Mouse (Mus musculus) 3T3-L1 (cell line): ENCODE data around the gene Hist1h2bj.

ENCODE experiments used
- DNase-seq: peaks from one replicate; pipeline ENCODE4 v3.0.0-alpha.2; 2015; ENCODE audit warnings: low read depth, low spot score

Hist1h2bj gene

DNA sequence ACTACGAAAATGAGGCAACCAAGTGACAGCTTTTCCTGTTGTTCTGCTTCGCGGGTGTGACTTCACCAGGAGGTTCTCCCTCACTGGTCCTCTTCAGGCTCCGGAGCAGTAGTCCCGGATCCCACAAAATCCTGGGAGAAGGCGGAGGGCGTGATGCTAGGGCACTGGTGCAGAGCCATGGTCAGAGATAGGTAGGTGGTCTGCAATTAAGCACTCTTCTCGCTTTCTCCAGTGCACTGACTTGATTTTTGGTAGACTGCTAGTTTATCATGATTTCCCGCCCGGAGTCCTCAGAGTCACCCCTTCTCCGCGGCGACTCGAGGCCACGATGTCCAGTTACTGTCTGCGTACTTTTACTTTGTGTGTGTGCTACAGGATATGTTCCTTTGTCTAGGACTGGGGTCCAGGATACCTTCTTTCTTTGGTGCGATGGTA is 28.6 kb upstream of the Hist1h2bj start:
- no peak for DNase-seq

DNA sequence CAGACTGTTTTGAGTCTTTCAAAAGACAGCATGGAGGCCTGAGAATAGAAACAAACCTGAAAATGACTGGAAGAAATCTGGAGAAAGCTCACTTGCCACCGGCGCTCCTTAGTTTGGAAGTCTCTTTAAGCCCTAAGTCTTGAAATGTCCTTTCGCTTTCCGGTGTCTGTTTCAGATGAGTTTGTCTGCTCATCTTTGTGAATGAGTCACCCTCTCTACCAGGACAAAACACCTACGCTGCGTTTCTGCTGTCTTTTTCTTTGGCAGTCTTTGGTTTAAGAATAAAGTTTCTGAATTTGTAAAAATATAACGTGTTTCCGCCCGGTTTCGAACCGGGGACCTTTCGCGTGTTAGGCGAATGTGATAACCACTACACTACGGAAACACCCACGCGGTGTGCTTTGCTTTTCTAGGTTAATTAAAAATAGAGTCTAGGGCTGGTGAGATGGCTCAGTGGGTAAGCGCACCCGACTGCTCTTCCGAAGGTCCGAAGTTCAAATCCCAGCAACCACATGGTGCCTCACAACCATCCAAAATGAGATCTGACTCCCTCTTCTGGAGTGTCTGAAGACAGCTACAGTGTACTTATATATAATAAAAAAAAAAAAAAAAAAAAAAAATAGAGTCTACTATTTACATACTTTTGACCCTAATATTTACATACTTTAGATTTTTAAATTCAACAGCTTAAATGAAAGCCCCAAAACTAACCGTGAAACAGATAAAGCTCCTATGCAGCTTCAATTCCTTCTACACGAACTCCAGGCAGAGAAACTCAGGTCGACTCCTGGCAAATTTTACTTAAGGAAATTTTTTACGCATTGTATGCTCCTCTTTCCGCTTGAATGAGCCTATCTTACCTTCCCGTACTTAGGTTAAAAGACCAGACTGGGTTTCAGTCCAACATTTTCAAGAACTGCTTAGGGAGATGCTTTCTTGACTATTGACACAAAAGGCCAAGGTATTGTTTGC is 27.2 kb upstream of the Hist1h2bj start:
- peak; percentile 95 for DNase-seq

- DNase-seq, result peak; percentile 61
Observed at GRCm38 (mm10) chr13:22019934-22020835, 22.8 kb upstream of the Hist1h2bj start.

DNA sequence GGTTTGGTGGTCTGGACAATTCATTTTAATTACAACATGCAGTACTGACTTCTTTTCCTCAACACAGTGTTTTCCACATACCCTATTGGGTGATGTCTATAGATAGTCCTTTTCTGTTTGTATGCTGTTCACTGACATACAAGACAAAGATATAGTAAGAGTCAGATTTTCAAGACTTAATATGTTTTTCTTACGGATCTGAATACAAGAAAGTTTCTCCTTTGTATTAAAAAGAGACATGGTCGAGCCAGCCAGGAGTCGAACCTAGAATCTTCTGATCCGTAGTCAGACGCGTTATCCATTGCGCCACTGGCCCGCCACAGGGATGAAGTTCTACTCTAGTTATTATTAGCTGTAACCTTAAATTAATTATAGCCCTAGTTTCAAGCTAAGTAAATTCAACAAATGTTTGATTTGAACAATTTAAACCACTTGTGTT is 22.1 kb upstream of the Hist1h2bj start:
- DNase-seq, result peak; percentile 87

- DNase-seq, result peak; percentile 62
Observed at GRCm38 (mm10) chr13:22021581-22021980, 21.4 kb upstream of the Hist1h2bj start.

DNA sequence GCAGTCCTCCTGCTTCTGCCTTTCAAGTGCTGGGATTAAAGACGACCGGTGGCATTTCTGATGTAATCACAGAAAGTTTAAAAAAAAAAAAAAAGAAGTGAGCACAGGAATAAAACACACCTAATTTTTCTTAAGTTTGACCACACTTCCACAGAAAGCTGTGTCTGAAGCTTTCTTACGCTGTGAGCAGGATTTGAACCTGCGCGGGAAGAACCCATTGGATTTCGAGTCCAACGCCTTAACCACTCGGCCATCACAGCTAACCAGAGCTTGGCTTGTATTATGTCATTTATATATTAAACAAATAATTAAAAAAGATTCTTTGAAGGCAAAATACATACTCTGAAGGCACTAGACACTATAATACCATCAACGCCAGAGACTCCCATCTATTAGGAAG is 20.8 kb upstream of the Hist1h2bj start:
- peak; percentile 97 for DNase-seq

- DNase-seq, result peak; percentile 92
Observed at GRCm38 (mm10) chr13:22026058-22027031, 16.7 kb upstream of the Hist1h2bj start.

DNA sequence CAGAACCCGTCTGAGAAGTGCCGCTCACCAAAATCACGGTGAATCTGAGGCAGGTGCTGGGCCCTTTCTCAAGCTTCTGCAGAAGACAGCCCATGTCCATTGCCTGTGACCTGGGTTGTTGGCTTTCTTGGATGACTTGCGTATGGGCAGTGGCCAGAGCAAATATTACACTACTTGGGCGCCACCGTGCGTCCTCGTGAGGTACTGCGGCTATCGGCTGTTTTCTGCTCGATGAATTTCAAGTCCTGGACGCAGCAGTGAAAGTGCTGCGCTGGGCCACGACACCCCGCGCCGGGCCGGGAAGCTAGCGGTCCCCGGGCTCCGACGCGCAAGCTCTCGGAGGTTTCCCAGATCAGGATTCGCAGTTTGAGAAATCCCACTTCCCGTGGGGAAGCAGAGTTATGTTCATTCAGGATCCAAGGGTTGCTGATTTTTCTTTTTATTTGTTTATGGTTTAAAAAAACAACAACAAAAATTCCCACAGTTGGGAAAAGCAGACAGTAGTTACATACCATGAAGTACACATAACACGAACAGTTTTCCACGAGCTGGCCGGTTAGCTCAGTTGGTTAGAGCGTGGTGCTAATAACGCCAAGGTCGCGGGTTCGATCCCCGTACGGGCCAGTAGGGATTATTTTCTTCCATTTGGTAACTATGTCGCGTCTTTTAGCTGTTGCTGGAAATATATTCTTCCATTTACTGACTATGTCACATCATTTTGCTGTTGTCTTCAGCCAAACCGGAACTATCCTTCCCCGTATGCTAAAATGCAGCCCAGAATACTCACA is 14.1 kb upstream of the Hist1h2bj start:
- DNase-seq, result peak; percentile 97

- peak; percentile 77 for DNase-seq
Observed at GRCm38 (mm10) chr13:22029928-22030327, 13.1 kb upstream of the Hist1h2bj start.

DNA sequence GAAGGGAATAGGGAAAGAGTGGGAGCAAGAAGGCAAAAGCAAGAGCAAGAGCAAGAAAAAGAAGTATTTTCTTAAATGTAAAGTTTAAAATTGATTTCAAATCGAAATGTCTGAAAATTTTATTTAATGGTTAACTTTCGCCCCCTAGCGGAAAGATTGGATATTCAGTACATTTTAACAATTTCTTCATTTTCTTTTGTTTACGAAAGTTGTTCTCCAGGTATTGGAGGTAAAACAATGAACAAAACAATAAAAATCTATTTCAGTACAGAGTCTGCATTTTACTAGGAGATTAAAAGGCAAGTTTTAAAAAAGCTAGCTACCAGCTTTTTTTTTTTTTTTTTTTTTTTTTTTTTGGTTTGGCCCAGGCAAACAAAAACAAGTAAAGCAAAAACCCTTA is 12.5 kb upstream of the Hist1h2bj start:
- DNase-seq, result peak; percentile 67

DNA sequence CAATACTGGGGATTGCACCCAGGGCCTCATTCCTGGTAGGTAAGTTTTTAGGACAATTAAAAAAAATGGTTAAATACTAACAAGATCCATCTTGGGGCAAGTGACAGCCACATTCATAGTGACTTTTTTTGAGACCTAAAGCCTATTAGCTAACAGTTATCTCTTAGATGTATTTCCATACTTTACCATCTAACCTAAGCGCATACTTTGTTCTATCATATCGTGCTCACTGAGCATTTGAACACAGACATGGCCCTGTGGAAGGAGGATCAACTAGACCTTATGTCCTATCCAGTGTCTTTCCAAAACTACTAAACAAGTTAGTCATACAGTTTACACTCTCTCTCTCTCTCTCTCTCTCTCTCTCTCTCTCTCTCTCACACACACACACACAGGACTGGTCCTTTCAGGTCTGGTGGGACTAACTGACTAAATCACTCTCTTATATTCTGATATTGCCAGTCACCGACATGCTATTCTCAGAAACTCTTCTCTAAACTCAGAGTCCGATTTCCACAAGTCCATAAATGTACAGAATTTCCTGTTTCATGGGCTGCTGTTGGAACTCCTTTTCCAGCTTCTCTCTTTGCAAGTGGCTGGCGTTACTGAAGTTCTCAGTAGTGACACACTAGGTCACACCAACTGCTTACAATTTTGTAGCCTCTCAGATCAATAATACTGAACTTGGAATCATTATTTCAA is 9.1 kb upstream of the Hist1h2bj start:
- peak; percentile 49 for DNase-seq

GRCm38 (mm10) chr13:22034443-22035266 is 8.4 kb upstream of the Hist1h2bj start:
- peak; percentile 61 for DNase-seq

DNA sequence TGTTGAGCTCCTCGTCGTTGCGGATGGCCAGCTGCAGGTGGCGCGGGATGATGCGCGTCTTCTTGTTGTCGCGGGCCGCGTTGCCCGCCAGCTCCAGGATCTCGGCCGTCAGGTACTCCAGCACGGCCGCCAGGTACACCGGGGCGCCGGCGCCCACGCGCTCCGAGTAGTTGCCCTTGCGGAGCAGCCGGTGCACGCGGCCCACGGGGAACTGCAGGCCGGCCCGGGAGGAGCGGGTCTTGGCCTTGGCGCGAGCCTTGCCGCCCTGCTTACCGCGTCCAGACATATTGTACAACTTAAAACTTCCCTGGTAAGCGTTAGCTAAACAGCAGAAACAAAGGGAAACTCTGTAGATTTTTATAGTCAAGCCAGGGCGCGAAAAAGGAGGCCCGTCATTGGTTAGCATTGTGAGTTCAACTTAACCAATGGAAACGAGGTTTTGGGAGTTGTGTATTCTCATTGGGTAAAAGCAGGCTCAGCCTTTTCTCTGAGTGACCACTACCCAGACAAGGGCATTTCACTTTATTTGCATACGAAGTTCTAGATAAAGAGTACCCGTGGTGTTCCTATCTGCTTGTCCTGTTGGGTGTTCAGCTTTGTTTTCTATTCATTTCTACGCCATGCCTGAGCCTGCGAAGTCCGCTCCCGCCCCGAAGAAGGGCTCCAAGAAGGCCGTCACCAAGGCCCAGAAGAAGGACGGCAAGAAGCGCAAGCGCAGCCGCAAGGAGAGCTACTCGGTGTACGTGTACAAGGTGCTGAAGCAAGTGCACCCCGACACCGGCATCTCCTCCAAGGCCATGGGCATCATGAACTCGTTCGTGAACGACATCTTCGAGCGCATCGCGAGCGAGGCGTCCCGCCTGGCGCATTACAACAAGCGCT is 7.5 kb upstream of the Hist1h2bj start, which contains the start of the genes Hist1h2ah and Hist1h2bk:
TSS of gene Hist1h2ah (minus strand) at position 302 of the 882 bp plus-strand sequence.
TSS of gene Hist1h2bk (plus strand) at position 604 of the 882 bp plus-strand sequence.
- DNase-seq, result peak; percentile 97

GRCm38 (mm10) chr13:22036149-22036956 is 6.7 kb upstream of the Hist1h2bj start:
- DNase-seq, result peak; percentile 59

GRCm38 (mm10) chr13:22036986-22037385 is 6.0 kb upstream of the Hist1h2bj start:
- peak; percentile 33 for DNase-seq

DNA sequence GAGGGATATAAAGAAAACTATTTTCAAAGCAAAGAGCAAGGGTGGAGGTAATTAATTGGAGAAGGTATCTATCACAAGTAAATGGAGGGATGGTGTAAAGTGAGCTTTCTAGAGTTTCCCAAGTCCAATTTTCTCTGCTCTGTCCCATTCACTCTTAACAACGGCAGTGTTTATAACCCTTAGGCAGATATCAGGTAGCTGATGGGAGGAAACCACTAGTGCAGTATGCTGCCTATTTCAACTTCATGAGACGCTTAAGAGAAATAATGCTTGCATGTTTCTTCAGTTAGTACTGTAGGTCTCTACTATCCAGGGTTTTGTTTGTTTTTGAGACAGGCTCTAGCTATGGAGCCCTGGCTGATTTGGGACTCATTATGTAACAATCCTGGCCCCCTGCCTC is 5.6 kb upstream of the Hist1h2bj start:
- DNase-seq, result no peak
